Mouse (Mus musculus) inflammation-experienced regulatory T-cells, adult 16 weeks (primary cell): ENCODE data around the gene Thrap3. TPM values are rescaled to one million over a fixed set of nuclear protein-coding genes. Genes with fewer than 3 reads are reported as not detected.

Source experiments
- polyA plus RNA-seq: library from polyadenylated mRNA; unstranded; fragments of 100-300 nt; shearing (Covaris generic); gene quantifications from one replicate; pipeline ENCODE4 v1.2.1, GENCODE M21; 2017

The Thrap3 gene
- 263 TPM for polyA plus RNA-seq

GRCm38 (mm10) chr4:126202303-126203181 is at the start of gene Thrap3:
Gene Thrap3, minus strand, starts transcription at chr4:126202760.

DNA sequence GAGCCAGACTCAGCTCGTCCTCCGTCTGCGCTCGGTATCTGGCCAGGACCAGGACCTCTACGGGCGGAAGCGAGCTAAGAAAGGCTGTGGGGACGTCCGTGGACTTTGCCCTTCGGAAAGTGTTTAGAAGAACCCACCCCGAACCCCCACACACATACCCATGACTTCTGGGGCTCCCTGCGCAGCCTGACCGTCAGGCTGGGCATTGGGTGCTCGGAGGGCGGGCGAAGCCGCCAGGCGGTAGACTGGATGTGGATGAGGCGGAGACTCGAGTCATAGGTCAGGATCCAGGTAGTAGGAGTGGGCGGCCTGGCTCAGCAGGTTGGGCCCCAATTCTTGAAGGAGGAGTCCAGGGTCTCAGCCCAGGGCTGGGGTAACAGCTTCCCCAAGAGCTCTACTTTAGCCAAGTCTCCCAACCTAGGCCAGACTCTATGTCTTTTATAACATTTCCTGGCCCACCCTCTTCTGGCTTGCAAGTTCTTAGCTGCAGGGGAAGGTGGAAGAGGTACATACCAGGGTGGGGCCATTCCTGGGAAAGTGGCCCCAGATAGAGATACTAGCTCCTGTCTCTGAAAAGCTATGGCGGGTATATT is 39.4 kb downstream of the Thrap3 start, which contains the start of gene Sh3d21:
Sh3d21 (minus strand) TSS at position 425 of the 593 bp plus-strand sequence.

GRCm38 (mm10) chr4:126147533-126148160 is 54.9 kb downstream of the Thrap3 start, which contains the start of gene Eva1b:
Gene Eva1b, plus strand, starts transcription at chr4:126147744.

Other genes with a start within 250 kb of the Thrap3 start
- not detected for gene Csf3r, start 178.2 kb downstream of the Thrap3 start, polyA plus RNA-seq
- 79.9 TPM for gene Mrps15, start 155.8 kb downstream of the Thrap3 start, polyA plus RNA-seq
- gene Oscp1, start 144.2 kb downstream of the Thrap3 start, polyA plus RNA-seq = 2.0 TPM
- 77.9 TPM for gene Lsm10, start 106.1 kb downstream of the Thrap3 start, polyA plus RNA-seq
- 18.2 TPM for gene Stk40, start 98.8 kb downstream of the Thrap3 start, polyA plus RNA-seq
- 38.4 TPM for gene Eva1b, start 55.0 kb downstream of the Thrap3 start, polyA plus RNA-seq
- gene Sh3d21, start 39.3 kb downstream of the Thrap3 start, polyA plus RNA-seq = 1.1 TPM
- gene Map7d1, start 53.6 kb upstream of the Thrap3 start, polyA plus RNA-seq = 3.7 TPM
- 112 TPM for gene Trappc3, start 59.6 kb upstream of the Thrap3 start, polyA plus RNA-seq
- gene Col8a2, start 84.0 kb upstream of the Thrap3 start, polyA plus RNA-seq = not detected
- gene Adprhl2, start 118.9 kb upstream of the Thrap3 start, polyA plus RNA-seq = 29.0 TPM
- gene Tekt2, start 122.9 kb upstream of the Thrap3 start, polyA plus RNA-seq = not detected
- 31.8 TPM for gene Ago3, start 226.8 kb upstream of the Thrap3 start, polyA plus RNA-seq